Mouse (Mus musculus): ENCODE measurements around the gene Disp1.

DNA sequence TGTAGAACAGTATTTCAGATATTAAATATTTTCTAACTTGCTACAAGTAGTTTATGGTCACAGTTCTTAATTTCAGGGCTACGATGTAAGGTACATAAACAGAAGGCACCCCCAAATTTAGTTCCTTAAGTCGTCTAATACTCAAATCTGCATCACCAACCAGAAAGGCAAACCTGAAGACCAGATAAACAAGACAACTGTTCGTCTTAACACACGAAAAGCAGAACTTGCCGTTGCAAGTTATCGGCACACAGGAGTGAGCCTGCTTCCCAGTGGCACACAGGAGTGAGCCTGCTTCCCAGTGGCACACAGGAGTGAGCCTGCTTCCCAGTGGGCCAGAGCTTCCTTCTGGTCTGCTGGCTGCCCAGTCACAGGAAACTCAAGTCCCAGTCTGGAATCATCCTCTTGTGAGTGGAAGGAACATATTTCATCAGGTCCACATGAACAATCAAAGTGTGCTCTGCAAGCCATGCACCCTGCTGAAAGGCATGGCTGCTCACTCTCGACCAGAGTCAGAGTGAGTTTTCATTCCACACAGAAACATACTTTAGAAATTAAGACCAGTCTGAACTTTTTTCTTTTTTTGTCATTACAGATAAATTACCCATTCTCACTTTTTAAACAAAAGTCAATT is 75.1 kb downstream of the Disp1 start:
- TF ChIP-seq GATA1 (IDR thresholded peaks at IDR 0.05; ENCODE audit: borderline replicate concordance, low read length) (no peak), CTCF (IDR thresholded peaks at IDR 0.05; ENCODE audit: low read depth, low read length) (no peak), TAL1 (conservative IDR thresholded peaks at IDR 0.05; ENCODE audit: low read depth, low read length) (no peak)

Data from G1E (cell line).